Mouse (Mus musculus): ENCODE measurements at regions not wholly inside any gene's neighbourhood (a gene's known extent, or its start where the extent isn't known, plus 50 kb on each side); places are given as distances from the start of the nearest gene placed in this dataset.

- Histone ChIP-seq H3K4me3 (no peak overlapping the region), H3K27ac (replicated peaks) (no peak overlapping the region), H3K27me3 (no peaks in the 10 kb centered on the region), H3K4me2 (replicated peaks) (no peak overlapping the region), H3K9ac (replicated peaks) (no peak overlapping the region), H3K9me3 (no peaks in the 10 kb centered on the region), H3K4me1 (peaks cover 18% of the 10 kb centered on the region), H3K36me3 (no peaks in the 10 kb centered on the region)
- no peak for ATAC-seq (replicated peaks)
- 63% methylated on average over 7 of the region's 7 CpGs for WGBS
Measured at GRCm38 (mm10) chr13:73158016-73158415, 102.3 kb upstream of the Irx4 start.

- Histone ChIP-seq H3K4me3 (no peak overlapping the region), H3K27me3 (no peaks in the 10 kb centered on the region), H3K4me2 (replicated peaks) (peak overlapping the region; percentile 67), H3K27ac (replicated peaks) (no peak overlapping the region), H3K9me3 (no peaks in the 10 kb centered on the region), H3K4me1 (peaks cover 18% of the 10 kb centered on the region), H3K36me3 (no peaks in the 10 kb centered on the region), H3K9ac (replicated peaks) (peak overlapping the region; percentile 25; the same call in 1 of the 2 replicates)
- WGBS: 54% methylated on average over 7 of the region's 7 CpGs
- ATAC-seq (replicated peaks): peak; percentile 17; the same call in 1 of the 2 replicates
Measured at GRCm38 (mm10) chr13:73159454-73159853, 100.8 kb upstream of the Irx4 start.

DNA sequence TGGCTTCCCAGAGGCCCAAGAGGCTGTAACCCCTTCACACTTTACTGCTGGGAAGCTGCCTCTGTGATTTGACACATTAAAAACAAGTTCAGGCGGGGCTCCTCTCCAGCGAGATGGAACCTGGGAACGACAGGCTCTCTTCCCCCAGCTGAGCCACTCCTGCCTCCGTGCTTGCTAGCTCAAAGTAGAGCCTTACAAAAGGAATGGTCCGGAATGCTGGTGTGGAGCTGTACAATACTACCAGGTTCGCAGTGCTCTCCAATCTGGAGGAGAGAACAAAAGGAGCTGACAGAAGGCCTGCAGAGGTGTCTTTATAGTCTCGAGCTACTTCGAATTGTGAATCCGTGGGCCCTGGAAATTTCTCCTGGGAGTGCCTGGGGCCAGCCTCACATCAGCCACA lies 100.4 kb upstream of the Irx4 start:
- H3K9me3 ChIP-seq: no peaks in the 10 kb centered on the region
- ATAC-seq (replicated peaks): no peak
- H3K27ac ChIP-seq (replicated peaks): no peak overlapping the region
- peak overlapping the region; percentile 43 for H3K4me3 ChIP-seq
- 9% methylated on average over 9 of the region's 9 CpGs for WGBS
- no peaks in the 10 kb centered on the region for H3K27me3 ChIP-seq
- peak overlapping the region; percentile 67 for H3K4me2 ChIP-seq (replicated peaks)
- H3K36me3 ChIP-seq: no peaks in the 10 kb centered on the region
- H3K9ac ChIP-seq (replicated peaks): peak overlapping the region; percentile 25; the same call in 1 of the 2 replicates
- H3K4me1 ChIP-seq: peaks cover 18% of the 10 kb centered on the region

- Histone ChIP-seq H3K9ac (replicated peaks) (peak overlapping the region; percentile 25; the same call in 1 of the 2 replicates), H3K27ac (replicated peaks) (no peak overlapping the region), H3K9me3 (no peaks in the 10 kb centered on the region), H3K36me3 (no peaks in the 10 kb centered on the region), H3K27me3 (no peaks in the 10 kb centered on the region), H3K4me3 (peak overlapping the region; percentile 43), H3K4me2 (replicated peaks) (peak overlapping the region; percentile 67), H3K4me1 (peaks cover 18% of the 10 kb centered on the region)
- WGBS: under 1% methylated on average over 22 of the region's 22 CpGs
- peak; percentile 96 for ATAC-seq (replicated peaks)
Measured at GRCm38 (mm10) chr13:73160289-73160688, 100.0 kb upstream of the Irx4 start.

GRCm38 (mm10) chr13:73170301-73170700 lies 90.0 kb upstream of the Irx4 start:
- H3K4me1 ChIP-seq: no peaks in the 10 kb centered on the region
- no peaks in the 10 kb centered on the region for H3K27me3 ChIP-seq
- H3K9ac ChIP-seq (replicated peaks): no peak overlapping the region
- no peak for ATAC-seq (replicated peaks)
- H3K27ac ChIP-seq (replicated peaks): no peak overlapping the region
- no peak overlapping the region for H3K4me2 ChIP-seq (replicated peaks)
- no peaks in the 10 kb centered on the region for H3K9me3 ChIP-seq
- H3K36me3 ChIP-seq: no peaks in the 10 kb centered on the region
- no peak overlapping the region for H3K4me3 ChIP-seq
- 66% methylated on average over 3 of the region's 3 CpGs for WGBS

- Histone ChIP-seq H3K4me2 (replicated peaks) (no peak overlapping the region), H3K4me3 (no peak overlapping the region), H3K9me3 (no peaks in the 10 kb centered on the region), H3K9ac (replicated peaks) (no peak overlapping the region), H3K27me3 (no peaks in the 10 kb centered on the region), H3K27ac (replicated peaks) (no peak overlapping the region), H3K4me1 (no peaks in the 10 kb centered on the region), H3K36me3 (no peaks in the 10 kb centered on the region)
- 89% methylated on average over 3 of the region's 3 CpGs for WGBS
- ATAC-seq (replicated peaks): no peak
Measured at GRCm38 (mm10) chr13:73207931-73208448, 52.3 kb upstream of the Irx4 start.

Data from forebrain, embryonic 15.5 days (tissue).